Mouse (Mus musculus) hindbrain, embryonic 10.5 days (tissue): ENCODE measurements around the gene Med31. TPM values are rescaled to one million over a fixed set of nuclear protein-coding genes. Genes with fewer than 3 reads are reported as not detected.

ENCODE experiments used
- DNase-seq: peaks from one replicate; pipeline ENCODE4 v3.0.0-alpha.2; 2017; ENCODE audit warnings: low spot score
- H3K27ac ChIP-seq: fragments of 300-500 bp; sonication (generic); 2 replicates; pipeline ENCODE4 v1.5.1; 2016; ENCODE audit warnings: mild to moderate bottlenecking, moderate library complexity
- H3K27me3 ChIP-seq: fragments of 300-500 bp; sonication (generic); 2 replicates; pipeline ENCODE4 v1.6.1; 2016; ENCODE audit warnings: mild to moderate bottlenecking; ENCODE audit not compliant: poor library complexity, insufficient read depth, severe bottlenecking
- H3K36me3 ChIP-seq: fragments of 300-500 bp; sonication (generic); 2 replicates; pipeline ENCODE4 v1.6.1; 2016; ENCODE audit warnings: mild to moderate bottlenecking, moderate library complexity
- H3K4me1 ChIP-seq: fragments of 300-500 bp; sonication (generic); replicated peaks from 2 replicates; pipeline ENCODE4 v1.6.1; 2016; ENCODE audit warnings: mild to moderate bottlenecking
- H3K4me3 ChIP-seq: fragments of 300-500 bp; sonication (generic); 2 replicates; pipeline ENCODE4 v1.5.1; 2016; ENCODE audit warnings: mild to moderate bottlenecking, moderate library complexity
- H3K9me3 ChIP-seq: fragments of 300-500 bp; sonication (generic); 2 replicates; pipeline ENCODE4 v1.6.1; 2016; ENCODE audit warnings: mild to moderate bottlenecking, moderate library complexity
- WGBS: fragments of 180-500 bp; shearing (Covaris S2); methylation state at CpG from one replicate; pipeline ENCODE4 v1.1.7; 2016; 5-methylcytosine and 5-hydroxymethylcytosine counted together
- polyA plus RNA-seq: library from polyadenylated mRNA; unstranded; fragments of >200 nt; fragmentation: Nextera tagmentation; extraction: Ambion mirVana; gene quantifications from 2 replicates; pipeline ENCODE4 v1.2.1, GENCODE M21; 2016

Med31 gene
- 54.9 and 57.2 TPM in 2 replicates for polyA plus RNA-seq

- Histone ChIP-seq H3K36me3 (peaks cover 26% of the 10 kb centered on the region), H3K4me1 (peaks cover 27% of the 10 kb centered on the region), H3K27me3 (no peaks in the 10 kb centered on the region), H3K27ac (peak within 1 kb of the TSS; percentile 91), H3K4me3 (peak within 1 kb of the TSS; percentile 77), H3K9me3 (no peaks in the 10 kb centered on the region)
- DNase-seq: peak; percentile 63
- WGBS: 5% methylated on average over 29 of the region's 29 CpGs
Observed at GRCm38 (mm10) chr11:72215410-72215797, at the start of gene Med31. Gene Med31, minus strand, starts transcription at chr11:72215592.

- Histone ChIP-seq H3K4me3 (no peak overlapping the region), H3K9me3 (no peaks in the 10 kb centered on the region), H3K27ac (no peak overlapping the region), H3K4me1 (no peaks in the 10 kb centered on the region), H3K36me3 (no peaks in the 10 kb centered on the region), H3K27me3 (no peaks in the 10 kb centered on the region)
- DNase-seq: no peak
- WGBS: 81% methylated on average over 2 of the region's 2 CpGs
Observed at GRCm38 (mm10) chr11:72256441-72256840, 41.0 kb upstream of the Med31 start.

DNA sequence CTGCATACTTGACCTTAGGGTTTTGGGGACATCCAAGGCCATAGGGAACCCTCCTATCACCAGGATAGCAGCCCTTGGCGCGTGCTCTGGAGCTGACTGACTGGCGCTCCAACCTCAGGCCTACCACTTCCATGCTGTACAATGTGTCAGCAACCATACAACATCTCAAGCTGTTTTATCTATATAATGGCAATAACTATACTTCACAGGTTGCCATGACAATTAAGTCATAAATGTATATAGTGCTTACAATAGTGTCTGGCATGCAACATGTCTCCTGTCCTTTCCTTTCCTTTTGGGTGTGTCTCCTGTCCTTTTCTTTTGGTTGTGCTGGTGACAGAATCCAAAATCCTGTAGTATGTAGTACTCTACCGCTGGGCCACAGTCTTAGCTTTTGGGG lies 40.2 kb upstream of the Med31 start:
- WGBS: 95% methylated on average over 4 of the region's 4 CpGs
- H3K27me3 ChIP-seq: no peaks in the 10 kb centered on the region
- H3K27ac ChIP-seq: no peak overlapping the region
- H3K4me3 ChIP-seq: no peak overlapping the region
- H3K4me1 ChIP-seq: no peaks in the 10 kb centered on the region
- no peaks in the 10 kb centered on the region for H3K9me3 ChIP-seq
- H3K36me3 ChIP-seq: no peaks in the 10 kb centered on the region
- DNase-seq: no peak

- peaks cover 6% of the 10 kb centered on the region; the same call in 1 of the 2 replicates for H3K27me3 ChIP-seq
- 76% methylated on average over 8 of the region's 8 CpGs for WGBS
- no peak for DNase-seq
- H3K36me3 ChIP-seq: no peaks in the 10 kb centered on the region
- H3K4me3 ChIP-seq: no peak overlapping the region
- no peaks in the 10 kb centered on the region for H3K9me3 ChIP-seq
- H3K27ac ChIP-seq: no peak overlapping the region
- H3K4me1 ChIP-seq: no peaks in the 10 kb centered on the region
Observed at GRCm38 (mm10) chr11:72245196-72245753, 29.9 kb upstream of the Med31 start.

DNA sequence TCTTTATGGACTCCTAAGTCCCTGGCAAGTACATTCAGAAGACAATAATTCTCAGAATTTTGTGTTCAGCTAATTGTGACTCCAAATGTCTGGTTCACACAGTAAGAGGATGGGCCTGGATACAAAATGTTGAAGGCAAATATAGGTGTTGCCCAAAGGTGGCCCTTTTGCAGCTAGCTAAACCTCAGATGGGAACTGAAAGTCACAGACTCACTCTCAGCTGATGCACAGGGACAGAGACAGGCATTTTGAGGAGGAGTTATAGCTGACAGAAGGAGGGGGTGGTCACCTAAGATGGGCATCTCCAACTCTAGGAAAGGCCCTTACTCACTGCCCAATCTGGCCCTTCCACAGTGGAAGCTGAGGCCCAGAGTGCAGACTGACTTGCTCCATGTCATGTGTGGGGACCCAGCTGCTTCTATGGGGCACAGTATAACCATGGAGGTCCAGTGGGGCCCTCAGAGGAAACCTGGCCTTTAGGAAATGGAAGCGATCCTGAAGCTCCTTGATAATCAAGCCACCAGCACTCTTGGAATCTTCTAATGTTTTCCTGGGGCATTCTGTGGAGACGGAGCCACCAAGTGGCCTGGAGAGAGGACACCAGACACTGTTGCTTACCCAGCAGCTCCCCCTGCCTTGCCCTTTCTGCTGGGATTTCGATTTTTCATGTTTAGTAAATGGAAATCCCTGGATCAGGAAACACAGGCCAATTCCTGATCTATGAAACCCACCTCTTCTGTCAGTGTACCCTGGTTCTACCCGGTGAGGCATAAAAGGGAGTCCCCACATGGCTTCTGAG lies 24.9 kb upstream of the Med31 start:
- 79% methylated on average over 4 of the region's 4 CpGs for WGBS
- no peaks in the 10 kb centered on the region for H3K9me3 ChIP-seq
- H3K27ac ChIP-seq: no peak overlapping the region
- no peak for DNase-seq
- H3K27me3 ChIP-seq: no peaks in the 10 kb centered on the region
- no peak overlapping the region for H3K4me3 ChIP-seq
- H3K36me3 ChIP-seq: no peaks in the 10 kb centered on the region
- H3K4me1 ChIP-seq: no peaks in the 10 kb centered on the region

GRCm38 (mm10) chr11:72234013-72234412 lies 18.6 kb upstream of the Med31 start:
- DNase-seq: no peak
- WGBS: 63% methylated on average over 5 of the region's 5 CpGs
- H3K4me1 ChIP-seq: no peaks in the 10 kb centered on the region

GRCm38 (mm10) chr11:72232991-72233390 lies 17.6 kb upstream of the Med31 start:
- DNase-seq: no peak
- H3K36me3 ChIP-seq: no peaks in the 10 kb centered on the region
- H3K4me1 ChIP-seq: no peaks in the 10 kb centered on the region
- whole genome bisulfite sequencing: 54% methylated on average over 1 of the region's 1 CpGs
- no peak overlapping the region for H3K4me3 ChIP-seq
- 0 out of 2 replicates have a peak, but pooled peaks cover 4% of the 10 kb centered on the region for H3K27me3 ChIP-seq
- no peak overlapping the region for H3K27ac ChIP-seq
- H3K9me3 ChIP-seq: no peaks in the 10 kb centered on the region

More at GRCm38 (mm10) chr11:72234013-72234412, 18.6 kb upstream of the Med31 start:
- H3K27me3 ChIP-seq: no peaks in the 10 kb centered on the region
- H3K4me3 ChIP-seq: no peak overlapping the region
- no peaks in the 10 kb centered on the region for H3K36me3 ChIP-seq
- H3K27ac ChIP-seq: no peak overlapping the region
- no peaks in the 10 kb centered on the region for H3K9me3 ChIP-seq

DNA sequence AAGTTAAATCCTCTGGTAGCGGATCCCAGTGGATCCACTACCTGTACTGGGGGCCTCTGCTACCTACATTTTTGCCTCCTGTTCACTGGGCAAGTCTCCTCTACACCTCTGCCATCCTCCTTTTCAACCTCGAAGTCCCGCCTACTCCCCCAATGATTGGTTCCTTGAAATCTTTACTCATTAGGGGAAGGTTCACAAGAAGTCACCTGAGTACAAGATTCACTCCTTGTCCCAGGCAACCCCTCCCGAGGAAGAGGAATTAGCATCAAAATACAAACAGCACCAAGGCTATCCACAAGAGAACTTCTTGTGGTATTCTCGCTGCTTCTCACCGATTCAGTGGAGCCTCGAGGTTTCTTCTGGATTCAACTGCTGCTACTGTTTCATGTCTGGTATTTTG lies 16.7 kb upstream of the Med31 start:
- H3K27ac ChIP-seq: no peak overlapping the region

DNA sequence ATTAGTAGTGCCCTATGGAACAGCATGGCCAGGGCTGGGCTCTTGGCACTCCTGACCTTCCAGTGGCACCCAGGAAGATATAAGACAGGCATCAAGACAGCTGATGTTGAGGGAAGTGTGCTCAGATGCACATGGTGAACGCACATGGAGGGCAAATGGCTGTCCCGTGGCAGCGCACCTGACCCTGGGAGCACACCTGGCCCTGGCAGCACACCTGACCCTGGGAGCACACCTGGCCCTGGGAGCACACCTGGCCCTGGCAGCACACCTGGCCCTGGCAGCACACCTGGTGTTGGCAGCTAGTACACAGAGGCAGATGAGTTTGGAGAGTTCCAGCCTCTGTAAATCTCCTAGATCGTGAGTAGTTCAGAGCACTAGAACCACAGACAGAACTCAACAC lies 13.1 kb upstream of the Med31 start:
- WGBS: 95% methylated on average over 4 of the region's 4 CpGs
- peaks cover 12% of the 10 kb centered on the region for H3K4me1 ChIP-seq
- H3K27ac ChIP-seq: no peak overlapping the region
- H3K27me3 ChIP-seq: 0 out of 2 replicates have a peak, but pooled peaks cover 4% of the 10 kb centered on the region
- DNase-seq: no peak
- H3K9me3 ChIP-seq: no peaks in the 10 kb centered on the region
- no peak overlapping the region for H3K4me3 ChIP-seq
- H3K36me3 ChIP-seq: no peaks in the 10 kb centered on the region

More for the DNA sequence above, 16.7 kb upstream of the Med31 start:
- Histone ChIP-seq H3K4me3 (no peak overlapping the region), H3K27me3 (0 out of 2 replicates have a peak, but pooled peaks cover 4% of the 10 kb centered on the region), H3K36me3 (no peaks in the 10 kb centered on the region), H3K9me3 (no peaks in the 10 kb centered on the region), H3K4me1 (no peaks in the 10 kb centered on the region)
- 85% methylated on average over 7 of the region's 7 CpGs for WGBS
- no peak for DNase-seq

DNA sequence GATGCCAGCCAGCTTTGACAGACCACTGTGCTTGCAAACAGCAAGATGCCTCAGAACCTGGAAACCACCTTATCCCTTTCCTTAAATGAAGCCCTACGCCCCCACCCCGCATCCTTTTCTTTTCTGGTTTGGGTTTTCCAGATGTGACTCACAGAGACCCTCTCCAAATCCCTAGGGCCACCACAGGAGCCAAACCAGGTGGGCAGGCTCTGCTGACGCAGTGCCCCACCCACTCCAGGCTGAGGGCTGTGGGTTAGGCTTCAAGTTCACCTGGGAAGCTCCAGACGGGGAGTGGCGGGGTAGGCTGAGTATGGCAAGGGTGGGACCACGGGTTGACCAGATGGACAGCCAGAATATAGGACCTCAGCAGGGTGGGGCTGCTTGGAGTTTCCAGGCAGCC lies 11.5 kb upstream of the Med31 start:
- Histone ChIP-seq H3K36me3 (no peaks in the 10 kb centered on the region), H3K4me1 (peaks cover 12% of the 10 kb centered on the region), H3K27ac (peak overlapping the region; percentile 66), H3K4me3 (no peak overlapping the region), H3K27me3 (0 out of 2 replicates have a peak, but pooled peaks cover 4% of the 10 kb centered on the region), H3K9me3 (no peaks in the 10 kb centered on the region)
- WGBS: 82% methylated on average over 6 of the region's 6 CpGs
- DNase-seq: no peak

GRCm38 (mm10) chr11:72226020-72226791 lies 10.8 kb upstream of the Med31 start:
- DNase-seq: peak; percentile 17
- no peak overlapping the region for H3K4me3 ChIP-seq
- peaks cover 12% of the 10 kb centered on the region for H3K4me1 ChIP-seq
- no peaks in the 10 kb centered on the region for H3K36me3 ChIP-seq
- WGBS: 45% methylated on average over 10 of the region's 10 CpGs
- H3K9me3 ChIP-seq: no peaks in the 10 kb centered on the region
- H3K27me3 ChIP-seq: 0 out of 2 replicates have a peak, but pooled peaks cover 4% of the 10 kb centered on the region
- peak overlapping the region; percentile 66 for H3K27ac ChIP-seq

- Histone ChIP-seq H3K4me3 (no peak overlapping the region), H3K9me3 (no peaks in the 10 kb centered on the region), H3K27ac (no peak overlapping the region), H3K36me3 (no peaks in the 10 kb centered on the region), H3K4me1 (peaks cover 12% of the 10 kb centered on the region), H3K27me3 (0 out of 2 replicates have a peak, but pooled peaks cover 4% of the 10 kb centered on the region)
- DNase-seq: peak; percentile 75
- 17% methylated on average over 5 of the region's 5 CpGs for WGBS
Observed at GRCm38 (mm10) chr11:72224865-72225264, 9.5 kb upstream of the Med31 start.
